Mouse (Mus musculus) MEL (cell line): ENCODE results near the gene Mrps21. TPM values are rescaled to one million over a fixed set of nuclear protein-coding genes. Genes with fewer than 3 reads are reported as not detected.

ENCODE experiments used
- DNase-seq: peaks from one replicate; pipeline ENCODE4 v3.0.0; 2011; ENCODE audit warnings: low read depth, low spot score
- H3K27ac ChIP-seq: 2 replicates; pipeline ENCODE4 v1.5.1; 2012; ENCODE audit warnings: low read depth, mild to moderate bottlenecking, control low read depth, low read length, moderate library complexity; ENCODE audit not compliant: control insufficient read depth
- H3K27me3 ChIP-seq, 2 experiments: fragments of 150-350 bp in 1 of 2; sonication (generic) in 1 of 2; 2 replicates each; pipeline ENCODE4 v1.6.1; 2012; ENCODE audit warnings: low read length in 2 of 2, mild to moderate bottlenecking in 2 of 2, improper control_type of control experiment in 1 of 2, moderate library complexity in 1 of 2; ENCODE audit not compliant: insufficient read depth in 2 of 2, control insufficient read depth in 1 of 2
- H3K36me3 ChIP-seq, 2 experiments: 2 replicates each; pipeline ENCODE4 v1.6.1; 2012 to 2014; ENCODE audit warnings: low read length in 2 of 2, improper control_type of control experiment in 1 of 2, inconsistent platforms in 1 of 2, mild to moderate bottlenecking in 1 of 2; ENCODE audit not compliant: insufficient read depth in 2 of 2, control insufficient read depth in 1 of 2
- H3K4me1 ChIP-seq, 2 experiments: fragments of 150-350 bp in 1 of 2; sonication (generic) in 1 of 2; 2 replicates each; pipeline ENCODE4 v1.6.1; 2012; ENCODE audit warnings: low read length in 2 of 2, improper control_type of control experiment in 1 of 2, mild to moderate bottlenecking in 1 of 2; ENCODE audit not compliant: insufficient read depth in 2 of 2, control insufficient read depth in 1 of 2
- H3K4me3 ChIP-seq, 2 experiments: fragments of 150-350 bp in 1 of 2; sonication (generic) in 1 of 2; 2 replicates each; pipeline ENCODE4 v1.5.1; 2012; ENCODE audit warnings: low read depth in 2 of 2, low read length in 2 of 2, mild to moderate bottlenecking in 2 of 2, moderate library complexity in 2 of 2, control low read depth in 1 of 2, improper control_type of control experiment in 1 of 2; ENCODE audit not compliant: control insufficient read depth in 1 of 2, insufficient read depth in 1 of 2
- H3K79me2 ChIP-seq: 2 replicates; pipeline ENCODE4 v1.6.1; 2012; ENCODE audit warnings: mild to moderate bottlenecking, low read length, moderate library complexity; ENCODE audit not compliant: control insufficient read depth, poor library complexity, insufficient read depth
- H3K9ac ChIP-seq: 2 replicates; pipeline ENCODE4 v1.6.1; 2012; ENCODE audit warnings: low read depth, mild to moderate bottlenecking, control low read depth, low read length, moderate library complexity; ENCODE audit not compliant: control insufficient read depth, poor library complexity, severe bottlenecking
- H3K9me3 ChIP-seq: fragments of 150-350 bp; sonication (generic); replicated peaks from 2 replicates; pipeline ENCODE4 v1.6.1; 2012; ENCODE audit warnings: mild to moderate bottlenecking, low read length, improper control_type of control experiment, moderate library complexity; ENCODE audit not compliant: insufficient read depth
- BHLHE40 ChIP-seq: IDR thresholded peaks from 2 replicates; pipeline ENCODE4 v1.6.1; 2012; ENCODE audit warnings: low read depth, mild to moderate bottlenecking, inconsistent platforms, low read length, improper control_type of control experiment, borderline replicate concordance
- CTCF ChIP-seq, 3 experiments: IDR thresholded peaks in 2 of 3; conservative IDR thresholded peaks in 1 of 3; 2 replicates each; pipeline ENCODE4 v1.5.1; 2011 to 2012; ENCODE audit warnings: low read length in 3 of 3, low read depth in 2 of 3, mild to moderate bottlenecking in 2 of 3, improper control_type of control experiment in 1 of 3, inconsistent platforms in 1 of 3, mixed read lengths in 1 of 3, moderate library complexity in 1 of 3; ENCODE audit not compliant: control insufficient read depth in 1 of 3, insufficient read depth in 1 of 3, poor library complexity in 1 of 3, severe bottlenecking in 1 of 3
- KAT2A ChIP-seq: conservative IDR thresholded peaks from 2 replicates; pipeline ENCODE4 v1.6.1; 2012; ENCODE audit warnings: low read depth, low read length, improper control_type of control experiment, inconsistent platforms
- MAX ChIP-seq: IDR thresholded peaks from 2 replicates; pipeline ENCODE4 v1.6.1; 2011; ENCODE audit warnings: low read length, improper control_type of control experiment
- MYC ChIP-seq: IDR thresholded peaks from 2 replicates; pipeline ENCODE4 v1.6.1; 2011; ENCODE audit warnings: low read depth, mild to moderate bottlenecking, low read length, improper control_type of control experiment, moderate library complexity
- POLR2A ChIP-seq, 2 experiments: IDR thresholded peaks; 2 replicates each; pipeline ENCODE4 v1.6.1; 2011 to 2012; ENCODE audit warnings: low read length in 2 of 2, mild to moderate bottlenecking in 2 of 2, control low read depth in 1 of 2, improper control_type of control experiment in 1 of 2, low read depth in 1 of 2, moderate library complexity in 1 of 2; ENCODE audit not compliant: control insufficient read depth in 1 of 2, insufficient read depth in 1 of 2, poor library complexity in 1 of 2
- POLR2AphosphoS5 ChIP-seq: IDR thresholded peaks from 2 replicates; pipeline ENCODE4 v1.6.1; 2012; ENCODE audit warnings: low read depth, borderline replicate concordance, mild to moderate bottlenecking, inconsistent platforms, low read length, moderate library complexity, mixed read lengths
- SMC3 ChIP-seq: IDR thresholded peaks from 2 replicates; pipeline ENCODE4 v1.6.1; 2011; ENCODE audit warnings: low read depth, low read length, improper control_type of control experiment
- TBP ChIP-seq: IDR thresholded peaks from 2 replicates; pipeline ENCODE4 v1.8.0; 2011; ENCODE audit warnings: low read depth, low read length, improper control_type of control experiment
- TCF12 ChIP-seq: IDR thresholded peaks from 2 replicates; pipeline ENCODE4 v1.6.1; 2014; ENCODE audit warnings: low read depth, mild to moderate bottlenecking, inconsistent platforms, low read length, improper control_type of control experiment, moderate library complexity
- UBTF ChIP-seq: IDR thresholded peaks from 2 replicates; pipeline ENCODE4 v1.6.1; 2012; ENCODE audit warnings: low read depth, mild to moderate bottlenecking, inconsistent platforms, low read length, improper control_type of control experiment, moderate library complexity, borderline replicate concordance; ENCODE audit not compliant: insufficient read depth
- USF2 ChIP-seq, 2 experiments: IDR thresholded peaks; 2 replicates each; pipeline ENCODE4 v1.6.1; 2011 to 2012; ENCODE audit warnings: improper control_type of control experiment in 2 of 2, low read length in 2 of 2, borderline replicate concordance in 1 of 2, inconsistent platforms in 1 of 2, low read depth in 1 of 2, mild to moderate bottlenecking in 1 of 2; ENCODE audit not compliant: insufficient read depth in 1 of 2
- polyA plus RNA-seq, 2 experiments: library from polyadenylated mRNA; stranded (reverse) in 1 of 2; unstranded in 1 of 2; fragments of >175 nt in 1 of 2; fragments of >200 nt in 1 of 2; gene quantifications; 2 replicates each; pipeline versions ENCODE4 v1.2.1 to v1.2.4; 2012; ENCODE audit warnings: low replicate concordance in 2 of 2, low read depth in 1 of 2; ENCODE audit not compliant: insufficient read length in 2 of 2, insufficient read depth in 1 of 2, missing spikeins in 1 of 2
- total RNA-seq: library from RNA; depleted of rRNA; stranded (reverse); fragments of 300-350 nt; gene quantifications from 2 replicates; pipeline ENCODE4 v1.2.3, GENCODE M21; 2012

The Mrps21 gene
- total and polyA plus RNA-seq, 3 experiments = 469 to 586 TPM; not detected in 1

GRCm38 (mm10) chr3:95818571-95819288 lies 52.6 kb downstream of the Mrps21 start, which contains the start of gene Rprd2:
Gene Rprd2 (minus strand): TSS chr3:95818863.
- H3K27me3 ChIP-seq = no peaks in the 10 kb centered on the region
- TF ChIP-seq USF2 (IDR thresholded peaks at IDR 0.05; ENCODE audit: borderline replicate concordance in 1 of 2, insufficient read depth in 1 of 2, low read depth in 1 of 2, low read length in 2 of 2) = no peak
- TF ChIP-seq POLR2A (IDR thresholded peaks at IDR 0.05; ENCODE audit: control insufficient read depth in 1 of 2, insufficient read depth in 1 of 2, low read depth in 1 of 2, low read length in 2 of 2, poor library complexity in 1 of 2) = peak; percentile 66 to 85; a peak in 3 of 4 replicates
- TF ChIP-seq POLR2AphosphoS5 = 0 out of 2 replicates have a peak, but pooled peaks have one; percentile 15
- TF ChIP-seq MYC = no peak
- TF ChIP-seq MAX = no peak
- TF ChIP-seq KAT2A = no peak
- TF ChIP-seq TBP = peak; percentile 51
- TF ChIP-seq SMC3 = no peak
- TF ChIP-seq TCF12 = no peak
- peak in 1 of 3 experiments; percentile 0; a peak in 1 of 6 replicates for TF ChIP-seq CTCF (IDR thresholded peaks at IDR 0.05 in 2 of 3, conservative IDR thresholded peaks at IDR 0.05 in 1 of 3; ENCODE audit: control insufficient read depth in 1 of 3, insufficient read depth in 1 of 3, low read depth in 2 of 3, low read length in 3 of 3, poor library complexity in 1 of 3, severe bottlenecking in 1 of 3)

DNA sequence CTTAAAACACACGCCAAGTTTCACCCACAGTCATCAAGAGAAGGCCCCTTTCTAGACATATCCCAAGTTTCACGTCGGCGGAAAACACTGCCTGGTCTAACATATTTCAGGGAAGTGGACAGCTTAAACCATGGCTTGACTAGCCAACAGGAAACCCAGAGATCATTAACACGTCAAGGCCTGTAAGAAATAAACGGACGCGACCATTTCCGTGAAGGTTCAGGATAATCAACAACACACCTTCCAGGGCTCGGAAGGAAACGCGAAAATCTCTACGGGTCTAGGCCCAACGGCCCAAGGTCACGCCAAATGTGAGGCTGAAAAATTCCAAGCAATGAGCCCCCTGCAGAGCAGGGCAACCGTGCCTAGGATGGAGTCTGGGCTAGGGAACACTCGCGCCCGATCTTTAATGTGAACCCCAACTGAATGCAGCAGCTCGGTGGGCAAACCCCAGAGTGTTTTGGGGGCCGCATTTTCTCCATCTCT lies 53.2 kb downstream of the Mrps21 start:
- Histone ChIP-seq H3K4me1 (peaks cover 13% of the 10 kb centered on the region in 2 experiments), H3K27ac (peak overlapping the region; percentile 98), H3K36me3 (peaks cover 0 to 39% of the 10 kb centered on the region in 2 experiments; a peak in 2 of 4 replicates), H3K9me3 (no peaks in the 10 kb centered on the region), H3K79me2 (peaks cover 57% of the 10 kb centered on the region), H3K9ac (peak overlapping the region; percentile 93), H3K27me3 (no peaks in the 10 kb centered on the region), H3K4me3 (peak overlapping the region; percentile 87 to 94)
- DNase-seq = peak; percentile 88
- TF ChIP-seq CTCF (IDR thresholded peaks at IDR 0.05 in 2 of 3, conservative IDR thresholded peaks at IDR 0.05 in 1 of 3; ENCODE audit: control insufficient read depth in 1 of 3, insufficient read depth in 1 of 3, low read depth in 2 of 3, low read length in 3 of 3, poor library complexity in 1 of 3, severe bottlenecking in 1 of 3) = no peak
- TF ChIP-seq POLR2A (IDR thresholded peaks at IDR 0.05; ENCODE audit: control insufficient read depth in 1 of 2, insufficient read depth in 1 of 2, low read depth in 1 of 2, low read length in 2 of 2, poor library complexity in 1 of 2) = peak in 1 of 2 experiments; percentile 77; a peak in 2 of 4 replicates
- peak; percentile 83 for TF ChIP-seq TBP
- 0 out of 2 replicates have a peak, but pooled peaks have one; percentile 78 for TF ChIP-seq UBTF
- TF ChIP-seq BHLHE40 = no peak
- peak; percentile 37; the same call in 1 of the 2 replicates for TF ChIP-seq POLR2AphosphoS5

More at GRCm38 (mm10) chr3:95818571-95819288, 52.6 kb downstream of the Mrps21 start, which contains the start of gene Rprd2:
- peak; percentile 92 for DNase-seq
- Histone ChIP-seq H3K79me2 (peaks cover 51% of the 10 kb centered on the region), H3K9ac (peak within 1 kb of the TSS; percentile 93), H3K4me1 (peaks cover 13% of the 10 kb centered on the region in 2 experiments), H3K9me3 (no peaks in the 10 kb centered on the region), H3K27ac (peak within 1 kb of the TSS; percentile 98), H3K4me3 (peak within 1 kb of the TSS; percentile 87 to 94), H3K36me3 (peaks cover 0 to 39% of the 10 kb centered on the region in 2 experiments; a peak in 2 of 4 replicates)
